Mouse (Mus musculus) ovary, postnatal 14 days (tissue): ENCODE results near the gene Peg10.
"Not testable (repeated sequence)": the region's sequence is repeated elsewhere in the genome, so short reads cannot be mapped to it uniquely, and the experiment has no call there.

Experiments
- DNase-seq: peaks from one replicate; pipeline ENCODE4 v3.0.0; 2022; ENCODE audit warnings: low spot score

The Peg10 gene

GRCm38 (mm10) chr6:4749091-4749490 lies 2.0 kb downstream of the Peg10 start:
- peak; percentile 88 for DNase-seq

DNA sequence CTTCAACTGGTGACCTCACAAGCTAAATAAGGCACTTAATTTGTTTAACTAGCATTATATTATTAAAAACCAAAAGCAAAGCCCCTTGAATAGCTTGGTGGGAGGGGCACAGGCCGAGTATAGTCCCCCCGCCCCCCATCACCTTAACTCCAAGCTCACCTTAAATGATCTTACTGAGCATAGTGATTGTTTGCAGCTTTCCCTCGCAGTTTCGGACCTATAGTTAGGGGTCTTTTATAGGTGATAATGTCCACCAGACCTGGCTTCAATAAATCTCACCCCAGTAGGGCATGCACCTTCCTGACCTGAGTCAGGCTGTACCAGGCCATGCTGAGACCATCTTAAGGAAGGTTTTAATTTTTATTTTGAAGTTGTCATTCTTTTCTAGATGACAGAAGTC lies 4.2 kb downstream of the Peg10 start:
- no peak for DNase-seq

- no peak for DNase-seq
These were observed 7.2 kb downstream of the Peg10 start for GRCm38 (mm10) chr6:4754286-4754685.

GRCm38 (mm10) chr6:4754886-4755285 lies 7.8 kb downstream of the Peg10 start:
- no peak for DNase-seq

- DNase-seq: not testable (repeated sequence)
These were observed 14.5 kb downstream of the Peg10 start for GRCm38 (mm10) chr6:4761415-4762142.

DNA sequence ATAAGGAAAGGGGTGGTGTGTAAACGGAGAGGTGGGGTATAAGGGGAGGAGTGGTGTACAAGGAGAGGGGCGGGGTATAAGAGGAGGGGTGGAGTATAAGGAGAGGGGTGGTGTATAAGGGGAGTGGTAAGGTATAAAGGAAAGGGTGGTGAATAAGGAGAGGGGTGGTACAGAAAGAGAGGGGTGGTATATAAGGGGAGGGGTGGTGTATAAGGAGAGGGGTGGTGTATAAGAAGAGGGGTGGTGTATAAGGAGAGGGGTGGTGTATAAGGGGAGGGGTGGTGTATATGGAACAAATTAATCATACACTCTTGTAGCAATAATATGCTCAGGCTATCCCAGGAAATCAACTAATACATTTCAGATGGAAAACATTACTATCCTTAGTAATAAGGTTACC lies 15.1 kb downstream of the Peg10 start:
- DNase-seq: no peak

GRCm38 (mm10) chr6:4796281-4796680 lies 49.2 kb downstream of the Peg10 start:
- DNase-seq: no peak

DNA sequence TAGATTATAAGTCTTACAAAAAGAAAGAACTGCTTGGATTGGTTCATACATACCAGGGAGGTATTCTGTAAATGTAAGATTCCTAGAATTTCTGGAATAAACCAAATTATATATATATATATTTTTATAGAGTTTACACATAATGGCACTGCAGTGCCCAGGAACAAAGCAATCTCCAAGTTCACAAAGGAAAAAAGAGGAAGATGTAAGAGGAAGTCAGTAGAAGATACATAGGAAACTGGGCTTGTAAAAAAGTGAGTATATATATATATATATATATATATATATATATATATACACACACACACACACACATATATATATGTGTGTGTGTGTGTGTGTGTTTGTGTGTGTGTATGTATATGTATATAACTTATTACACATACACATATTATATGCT lies 50.2 kb downstream of the Peg10 start:
- not testable (repeated sequence) for DNase-seq

- DNase-seq: no peak
These were observed 51.3 kb downstream of the Peg10 start for GRCm38 (mm10) chr6:4798382-4798781.

DNA sequence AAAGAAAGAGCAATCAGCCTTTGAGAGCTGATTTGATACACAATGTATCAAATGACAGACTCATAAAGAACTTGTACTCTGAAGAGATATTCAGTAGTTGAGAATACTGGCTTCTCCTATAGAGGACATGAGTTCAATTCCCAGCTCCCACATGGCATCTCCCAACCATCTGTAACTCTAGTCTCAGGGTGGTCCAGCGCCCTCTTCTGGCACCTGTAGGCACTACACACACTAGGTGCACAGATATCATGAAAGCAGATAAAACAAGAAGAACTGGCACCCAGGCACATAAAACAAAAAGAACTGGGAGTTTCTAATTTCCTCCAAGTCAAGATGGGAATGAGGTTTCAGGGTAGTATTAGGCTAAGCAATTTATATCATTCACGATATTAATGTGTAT lies 52.3 kb downstream of the Peg10 start:
- DNase-seq: no peak

- DNase-seq: no peak
These were observed 59.9 kb downstream of the Peg10 start for GRCm38 (mm10) chr6:4806981-4807380.
